Mouse (Mus musculus) gastrocnemius, adult 2 months (tissue): Measurements from ENCODE around the gene Calr3. TPM values are rescaled to one million over a fixed set of nuclear protein-coding genes. Genes with fewer than 3 reads are reported as not detected.

Experiments used
- DNase-seq: peaks from one replicate; pipeline ENCODE4 v3.0.0; 2022
- H3K27ac ChIP-seq: fragments of 200-600 bp; 2 replicates; pipeline ENCODE4 v1.8.1; 2022; ENCODE audit warnings: mild to moderate bottlenecking
- H3K4me3 ChIP-seq: fragments of 200-600 bp; 2 replicates; pipeline ENCODE4 v1.8.1; 2022; ENCODE audit warnings: mild to moderate bottlenecking, moderate library complexity
- CTCF ChIP-seq: fragments of 200-600 bp; IDR thresholded peaks from 2 replicates; pipeline ENCODE4 v1.8.1; 2022; ENCODE audit warnings: antibody characterized with exemption, mild to moderate bottlenecking, moderate library complexity
- intact Hi-C: fragments of 180-260 bp; cut with DNase I; formaldehyde crosslinking; loops from one replicate; pipeline ENCODE4 v1.15.1; 2025
- total RNA-seq, 2 experiments: library from RNA; stranded (reverse); gene quantifications; 2 replicates each; pipeline ENCODE4 v1.2.3; 2021

Gene Calr3
- total RNA-seq, 2 experiments from 2014 or later: 3.1 to 4.2 TPM

DNA sequence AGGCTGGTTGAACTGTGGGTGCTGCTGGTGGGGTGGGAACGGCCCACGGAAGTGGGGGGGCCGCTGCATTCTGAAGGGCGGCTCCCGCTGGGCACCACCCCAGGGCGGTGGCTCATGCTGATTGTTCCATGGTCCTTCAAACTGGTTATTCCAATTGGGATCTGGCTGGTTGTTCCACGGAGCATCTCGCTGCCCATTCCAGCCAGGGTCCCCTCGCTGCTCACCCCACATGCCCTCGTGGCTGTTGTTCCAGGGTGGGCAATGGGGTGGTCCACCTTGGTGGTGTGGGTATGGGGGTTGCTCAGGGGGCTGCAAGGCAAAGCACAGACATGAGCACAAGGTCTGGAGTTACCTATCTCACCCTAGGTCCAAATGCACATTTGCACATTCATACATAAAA is 20.5 kb upstream of the Calr3 start:
- no peak for DNase-seq
- intact Hi-C loops: no loop called here
- Histone ChIP-seq H3K4me3 (no peak overlapping the region), H3K27ac (no peak overlapping the region)
- TF ChIP-seq CTCF: no peak

DNA sequence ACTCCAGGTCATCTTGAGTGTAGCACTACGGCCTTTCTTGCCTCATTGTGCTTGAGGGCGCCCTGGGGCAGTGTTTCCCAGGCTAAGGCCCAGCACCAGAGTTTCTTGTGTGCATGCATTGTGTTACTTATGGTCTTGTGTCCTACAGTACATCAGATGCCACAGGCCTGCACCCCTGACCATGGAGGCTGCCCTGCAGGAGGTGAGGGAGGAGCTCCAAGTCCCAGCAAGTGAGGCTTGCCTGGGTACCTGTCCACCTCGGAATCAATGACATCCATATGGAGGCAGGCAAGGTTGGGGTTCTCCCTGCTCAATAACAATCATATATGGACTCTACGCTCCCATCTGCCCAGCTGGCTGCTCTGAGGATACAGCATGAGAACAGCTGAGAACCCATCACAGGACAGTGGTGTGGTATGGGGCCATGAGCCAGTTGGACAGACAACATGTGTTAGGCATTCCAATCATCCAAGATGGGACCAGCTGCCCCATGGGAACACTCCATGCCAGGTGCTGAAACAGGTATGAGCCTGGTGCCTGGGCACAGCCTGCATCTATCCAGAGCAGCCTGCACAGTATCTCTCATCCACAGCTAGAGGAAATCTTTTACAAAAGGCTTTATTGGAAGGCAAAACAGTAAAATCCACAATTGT is 16.3 kb upstream of the Calr3 start:
- no peak for TF ChIP-seq CTCF
- Histone ChIP-seq H3K27ac (no peak overlapping the region), H3K4me3 (no peak overlapping the region)
- DNase-seq: no peak
- intact Hi-C loops: no loop called here

DNA sequence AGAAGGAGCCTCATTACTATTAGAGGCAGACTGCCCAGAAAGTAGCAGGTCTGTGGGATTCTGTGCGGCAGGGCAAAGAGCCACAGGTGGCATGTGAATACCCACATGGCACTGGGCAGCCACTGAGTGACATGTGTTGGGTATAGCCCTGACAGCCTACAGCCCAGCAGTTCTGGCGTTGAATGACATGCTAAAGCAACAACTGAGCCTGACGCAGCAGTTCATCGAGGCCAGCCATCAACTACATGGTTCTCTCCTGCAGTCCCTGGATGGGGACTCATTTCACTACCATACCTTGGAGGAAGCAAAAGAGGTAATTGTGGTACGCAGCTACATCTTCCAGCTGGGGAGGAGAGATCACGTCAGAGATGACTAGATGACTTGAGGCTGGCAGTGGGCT is 14.8 kb upstream of the Calr3 start:
- TF ChIP-seq CTCF: no peak
- H3K4me3 ChIP-seq: no peak overlapping the region
- intact Hi-C loops: no loop called here
- DNase-seq: no peak
- no peak overlapping the region for H3K27ac ChIP-seq

DNA sequence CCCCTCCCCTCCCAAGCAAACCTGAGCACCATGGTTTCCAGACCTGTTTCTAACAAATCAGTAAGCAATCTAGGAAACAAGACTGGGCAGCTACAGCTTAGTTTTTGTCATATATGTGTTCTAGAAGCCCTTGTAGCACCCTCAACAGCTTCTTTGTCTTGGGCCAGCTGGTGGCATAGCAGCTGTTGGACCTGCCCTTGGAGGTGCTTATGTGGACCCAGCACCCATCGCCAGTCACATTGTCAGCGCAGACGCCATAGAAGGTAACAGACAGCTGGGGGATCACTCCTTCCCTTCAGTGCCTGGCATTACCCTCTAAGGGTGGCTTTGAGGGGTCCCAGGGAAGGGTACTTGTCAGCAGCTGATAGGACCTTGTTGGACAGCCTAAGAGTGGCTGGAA is 14.1 kb upstream of the Calr3 start:
- Histone ChIP-seq H3K27ac (no peak overlapping the region), H3K4me3 (no peak overlapping the region)
- no peak for TF ChIP-seq CTCF
- DNase-seq: no peak
- intact Hi-C loops: no loop called here

DNA sequence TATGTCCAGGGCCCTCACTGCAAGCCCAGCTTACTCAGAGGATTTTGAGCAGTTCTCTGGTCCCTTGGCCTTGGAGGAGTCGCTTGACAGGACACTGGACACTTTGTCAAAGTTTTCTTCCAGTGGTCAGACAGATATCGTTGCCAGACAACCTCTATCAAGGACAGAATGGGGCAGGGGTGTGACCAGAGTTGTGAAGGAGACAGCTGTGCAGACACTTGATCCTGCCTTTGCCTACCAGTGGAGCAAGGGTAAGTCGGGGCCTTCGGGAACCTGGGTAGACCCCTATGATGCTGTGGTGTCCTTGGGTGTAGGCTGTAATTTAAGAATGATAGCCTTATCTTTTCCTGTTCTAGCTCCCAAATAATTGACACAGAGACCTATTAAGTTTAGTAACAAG is 11.6 kb upstream of the Calr3 start:
- intact Hi-C loops: no loop called here
- no peak for TF ChIP-seq CTCF
- DNase-seq: no peak
- Histone ChIP-seq H3K4me3 (no peak overlapping the region), H3K27ac (no peak overlapping the region)

DNA sequence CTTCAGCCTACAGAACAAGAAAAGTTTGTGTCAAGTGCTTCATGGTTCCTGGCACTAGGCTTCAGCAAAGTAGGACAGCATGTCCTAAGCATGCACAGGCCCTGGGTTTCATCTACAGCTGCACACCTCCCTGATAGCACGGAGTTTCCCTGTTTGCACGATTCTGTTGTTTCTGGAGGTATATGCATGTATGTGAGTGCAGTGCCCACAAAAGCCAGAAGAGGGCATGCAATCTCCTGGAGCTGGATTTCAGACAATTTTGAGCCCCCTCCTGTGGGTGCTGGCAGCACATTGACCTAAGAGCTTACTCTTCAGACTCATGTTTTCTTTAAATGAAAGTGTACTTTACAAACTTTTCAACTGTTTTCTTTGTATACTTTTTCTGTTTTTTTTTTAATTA is 10.2 kb upstream of the Calr3 start:
- no peak for DNase-seq
- no peak overlapping the region for H3K4me3 ChIP-seq
- H3K27ac ChIP-seq: no peak overlapping the region
- intact Hi-C loops: no loop called here
- no peak; the same call in 1 of the 2 replicates for TF ChIP-seq CTCF

DNA sequence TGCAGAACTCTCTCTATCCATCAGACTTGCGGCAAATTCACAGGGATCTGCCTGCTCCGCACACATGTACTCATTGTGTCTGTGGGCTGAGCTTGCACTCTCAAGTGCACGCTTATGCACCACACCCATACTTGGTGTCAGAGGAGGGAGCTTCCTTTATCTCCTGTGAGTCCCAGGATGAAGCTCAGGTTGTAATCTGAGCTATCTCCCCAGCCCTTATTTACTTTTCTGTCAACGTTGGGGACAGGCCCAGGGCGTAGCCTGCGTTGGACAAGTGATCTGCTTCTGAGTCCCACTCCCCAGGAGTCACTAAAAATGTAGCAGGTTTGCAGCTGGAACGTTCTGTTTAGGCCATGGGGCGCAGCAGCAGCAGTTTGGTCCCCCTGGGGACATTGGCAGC is 7.8 kb upstream of the Calr3 start:
- Histone ChIP-seq H3K4me3 (no peak overlapping the region), H3K27ac (no peak overlapping the region)
- no peak for DNase-seq
- intact Hi-C loops: no loop called here
- TF ChIP-seq CTCF: no peak

DNA sequence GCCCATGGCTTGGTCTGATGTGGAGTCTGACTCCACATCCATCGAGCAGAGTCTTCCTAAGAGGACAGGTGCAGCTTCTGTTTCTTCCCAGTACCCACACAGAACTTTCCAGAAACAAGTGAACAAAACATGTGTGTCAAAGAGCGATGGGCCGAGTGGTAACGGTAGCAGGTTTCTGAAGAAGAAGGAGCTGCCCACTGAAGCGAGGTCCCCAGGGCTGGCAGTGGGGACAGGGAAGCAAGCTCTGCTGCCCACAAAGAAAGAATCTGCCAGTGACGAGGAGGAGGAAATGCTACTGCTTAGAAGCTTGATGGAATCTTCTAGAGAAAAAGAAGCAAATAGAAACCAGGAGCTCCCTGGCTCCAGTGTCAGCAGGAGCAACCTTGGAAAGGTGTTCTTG is 1.4 kb upstream of the Calr3 start:
- DNase-seq: no peak
- intact Hi-C loops: loop anchor here (2.0 kb wide), 1 partner anchor 26 kb away; no protein-coding TSS in a partner anchor
- no peak overlapping the region for H3K4me3 ChIP-seq
- H3K27ac ChIP-seq: no peak overlapping the region
- TF ChIP-seq CTCF: no peak

DNA sequence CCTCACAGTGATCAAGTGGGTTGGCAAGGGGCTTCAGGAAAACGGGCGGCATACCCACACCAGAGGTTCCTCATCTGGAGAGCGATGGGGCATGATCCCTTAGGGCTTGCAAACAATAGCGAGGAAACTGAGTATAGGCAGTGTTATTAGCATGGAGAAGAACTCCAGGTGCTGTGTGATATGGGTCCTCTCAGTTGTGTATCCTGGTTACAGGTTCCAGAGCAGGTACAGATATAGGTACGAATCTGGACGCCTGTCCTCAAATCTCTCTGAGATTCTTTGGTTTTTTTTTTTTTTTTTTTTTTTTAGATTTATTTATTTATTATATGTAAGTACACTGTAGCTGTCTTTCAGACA is 302 bp upstream of the Calr3 start:
- TF ChIP-seq CTCF: no peak
- peak overlapping the region; percentile 90 for H3K27ac ChIP-seq
- H3K4me3 ChIP-seq: peak overlapping the region; percentile 76
- no peak for DNase-seq
- intact Hi-C loops: loop anchor here (2.0 kb wide), 1 partner anchor 27 kb away; no protein-coding TSS in a partner anchor

DNA sequence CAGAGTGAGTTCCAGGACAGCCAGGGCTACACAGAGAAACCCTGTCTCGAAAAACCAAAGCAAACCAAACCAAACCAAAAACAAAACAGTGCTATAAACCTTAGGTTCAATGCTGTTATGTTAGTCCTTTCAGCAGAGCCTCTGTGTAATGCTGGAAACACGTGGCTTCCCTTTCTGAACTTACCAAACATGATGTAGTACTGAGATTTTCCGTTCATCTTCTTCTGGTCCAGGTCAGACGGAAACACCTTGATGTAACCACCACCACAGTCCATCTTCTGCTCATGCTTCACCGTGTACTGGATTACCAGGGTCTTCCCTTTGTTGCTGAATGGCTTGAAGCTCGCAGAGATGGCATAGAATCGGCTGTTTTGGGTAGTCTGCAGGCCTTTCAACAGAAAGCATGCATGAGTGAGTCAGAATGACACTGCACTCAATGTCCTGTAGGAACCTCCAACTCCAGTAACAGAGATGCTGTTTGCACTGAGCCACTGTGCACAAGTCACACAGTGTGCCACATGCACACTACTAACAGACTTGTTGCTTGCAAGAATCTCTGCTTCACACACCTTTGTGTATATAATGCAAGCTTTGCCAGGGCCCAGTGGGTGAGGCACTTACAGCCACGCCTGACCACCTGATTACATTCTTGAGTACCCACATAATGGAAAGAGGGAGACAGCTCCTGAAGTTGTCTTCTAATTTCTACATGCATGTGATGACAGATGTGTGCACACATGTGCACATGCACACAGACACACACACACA is 5.2 kb downstream of the Calr3 start:
- intact Hi-C loops: no loop called here
- no peak overlapping the region for H3K27ac ChIP-seq
- H3K4me3 ChIP-seq: no peak overlapping the region
- DNase-seq: no peak
- no peak for TF ChIP-seq CTCF

DNA sequence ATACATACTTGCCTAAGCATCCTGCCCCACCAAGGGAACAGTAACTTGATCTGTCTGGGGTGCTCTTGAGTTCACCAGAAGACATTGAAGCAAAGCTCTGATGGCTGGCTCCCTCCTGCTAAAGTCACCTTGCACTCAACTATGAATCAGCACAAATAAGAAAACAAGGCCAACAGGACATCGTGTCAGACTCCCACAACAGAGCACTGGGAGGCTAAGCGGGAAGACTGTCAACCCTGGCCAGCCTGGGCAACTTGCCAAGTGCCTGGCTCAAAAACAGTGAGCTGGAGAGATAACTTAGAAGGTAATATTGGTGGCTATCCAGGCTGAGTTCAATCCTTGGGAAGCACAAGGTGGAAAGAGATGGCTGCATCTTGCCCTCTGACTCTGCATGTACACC is 8.7 kb downstream of the Calr3 start:
- peak; percentile 64 for DNase-seq
- no peak for TF ChIP-seq CTCF

DNA sequence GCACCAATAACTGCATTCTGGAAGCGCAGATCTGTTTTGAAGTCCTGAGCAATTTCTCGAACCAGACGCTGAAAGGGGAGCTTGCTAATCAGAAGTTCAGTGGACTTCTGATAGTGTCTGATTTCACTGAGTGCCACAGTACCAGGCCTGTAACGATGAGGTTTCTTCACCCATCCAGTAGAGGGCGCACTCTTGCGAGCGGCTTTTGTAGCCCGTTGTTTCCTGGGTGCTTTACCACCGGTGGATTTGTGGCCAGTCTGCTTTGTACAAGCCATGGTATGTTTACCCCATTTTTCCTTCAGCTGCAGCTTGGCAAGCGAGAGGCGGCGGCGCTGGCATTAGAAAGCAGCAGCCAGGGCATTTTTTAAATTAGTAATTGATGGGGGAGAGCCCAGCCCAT is 14.0 kb downstream of the Calr3 start:
- peak; percentile 73 for TF ChIP-seq CTCF
- Histone ChIP-seq H3K27ac (no peak overlapping the region), H3K4me3 (no peak overlapping the region)
- intact Hi-C loops: no loop called here
- DNase-seq: peak; percentile 56

More for the DNA sequence above, 8.7 kb downstream of the Calr3 start:
- no peak overlapping the region for H3K27ac ChIP-seq
- no peak overlapping the region for H3K4me3 ChIP-seq
- intact Hi-C loops: no loop called here

DNA sequence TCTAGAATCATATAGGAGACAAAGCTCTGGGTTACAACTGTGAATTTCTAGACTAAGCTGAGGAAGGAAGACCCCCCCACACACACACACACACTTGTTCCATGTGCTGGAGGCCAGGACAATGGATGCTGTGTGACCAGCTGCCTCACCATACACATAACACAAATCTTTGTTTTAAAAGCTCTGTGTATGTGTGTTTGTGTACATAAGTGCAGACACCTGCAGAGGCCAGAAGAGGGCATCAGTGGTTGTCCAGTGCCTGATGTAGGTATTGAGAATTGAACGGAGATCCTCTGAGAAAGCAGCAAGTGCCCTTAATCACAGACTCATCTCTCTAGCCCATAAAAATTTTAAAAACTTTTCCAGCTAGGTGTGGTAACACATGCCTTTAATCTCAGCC is 20.7 kb downstream of the Calr3 start:
- intact Hi-C loops: loop anchor here (5.0 kb wide), 1 partner anchor 124 kb away; the partner anchor contains the start of gene Med26
- H3K4me3 ChIP-seq: no peak overlapping the region
- no peak overlapping the region; the same call in 1 of the 2 replicates for H3K27ac ChIP-seq
- peak; percentile 18 for DNase-seq
- peak; percentile 47 for TF ChIP-seq CTCF
